Mouse (Mus musculus): ENCODE measurements at regions not wholly inside any gene's neighbourhood (a gene's known extent, or its start where the extent isn't known, plus 50 kb on each side); places are given as distances from the start of the nearest gene placed in this dataset.
"Not testable (repeated sequence)": the region's sequence is repeated elsewhere in the genome, so short reads cannot be mapped to it uniquely, and the experiment has no call there.

DNA sequence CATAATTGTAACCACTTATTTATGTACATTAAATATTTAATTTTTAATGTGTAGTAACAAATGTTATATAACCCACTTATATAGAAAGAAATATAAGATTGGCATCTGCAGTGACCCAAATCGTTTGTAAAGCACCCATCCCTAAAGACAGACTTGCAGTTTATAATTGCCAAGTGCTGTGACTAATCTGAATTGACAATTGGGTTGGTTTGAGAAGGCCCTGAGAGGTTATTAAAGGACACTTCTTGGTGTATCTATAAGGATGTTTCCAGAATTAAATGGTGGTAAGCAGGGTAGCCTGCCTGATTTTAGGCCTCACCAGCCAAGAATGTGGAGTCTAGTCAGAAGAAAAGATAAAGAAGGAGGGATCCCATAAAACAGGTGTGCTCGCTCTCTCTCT is 133.3 kb upstream of the Slc13a1 start:
- H3K9me3 ChIP-seq (replicated peaks), result no peaks in the 10 kb centered on the region
- ATAC-seq (ENCODE audit: extremely low read depth, insufficient number of reproducible peaks, low FRiP score, poor library complexity, severe bottlenecking) (no peak), DNase-seq (ENCODE audit: low spot score) (no peak)
- H3K27me3 ChIP-seq (ENCODE audit: insufficient read depth, low read length), result no peaks in the 10 kb centered on the region
- TF ChIP-seq POLR2AphosphoS5 (IDR thresholded peaks at IDR 0.05; ENCODE audit: insufficient replicate concordance, low read depth, low read length) (no peak), GATA2 (IDR thresholded peaks at IDR 0.05; ENCODE audit: borderline replicate concordance, low read depth, low read length) (no peak), CTCF (IDR thresholded peaks at IDR 0.05; ENCODE audit: low read depth, low read length) (no peak), GATA1 (IDR thresholded peaks at IDR 0.05; ENCODE audit: borderline replicate concordance, low read length) (no peak), TAL1 (conservative IDR thresholded peaks at IDR 0.05; ENCODE audit: low read depth, low read length) (no peak)
- H3K4me3 ChIP-seq (ENCODE audit: low read depth, low read length), result no peak overlapping the region
- H3K36me3 ChIP-seq (replicated peaks), result no peaks in the 10 kb centered on the region
- no peaks in the 10 kb centered on the region for H3K4me1 ChIP-seq (ENCODE audit: insufficient read depth, low read depth, low read length)

DNA sequence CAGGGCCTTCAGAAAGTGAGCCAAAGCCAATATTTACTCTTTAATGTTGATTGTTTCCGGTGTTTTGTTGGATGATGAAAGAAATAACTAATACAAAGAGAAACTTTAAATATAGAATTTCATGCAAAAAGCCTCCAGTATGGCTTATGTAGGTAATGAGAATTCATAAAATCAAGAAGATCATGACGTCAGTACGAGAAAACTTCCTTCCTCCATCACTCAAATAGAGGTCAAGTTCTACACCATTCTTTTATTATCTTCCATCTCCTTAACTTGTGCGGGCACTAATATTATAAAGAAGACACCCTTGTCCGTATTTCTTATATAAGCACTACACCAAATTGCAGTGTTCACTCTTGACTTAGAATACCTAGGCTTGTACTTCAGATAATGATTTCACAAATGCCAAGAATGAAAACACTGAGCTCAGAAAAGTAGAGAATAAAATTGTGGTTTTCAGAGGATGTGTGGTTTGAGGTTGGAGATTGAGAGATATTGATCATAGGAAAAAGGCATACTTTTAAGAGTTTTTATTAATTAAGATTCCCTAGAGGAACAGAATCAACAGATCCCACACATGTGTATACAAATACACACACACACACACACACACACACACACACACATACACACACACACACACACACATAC is 130.8 kb upstream of the Slc13a1 start:
- Histone ChIP-seq H3K27me3 (ENCODE audit: insufficient read depth, low read length) (no peaks in the 10 kb centered on the region), H3K9me3 (replicated peaks) (no peaks in the 10 kb centered on the region), H3K4me3 (ENCODE audit: low read depth, low read length) (no peak overlapping the region), H3K4me1 (ENCODE audit: insufficient read depth, low read depth, low read length) (no peaks in the 10 kb centered on the region), H3K36me3 (replicated peaks) (no peaks in the 10 kb centered on the region)
- TF ChIP-seq GATA2 (IDR thresholded peaks at IDR 0.05; ENCODE audit: borderline replicate concordance, low read depth, low read length) (no peak), CTCF (IDR thresholded peaks at IDR 0.05; ENCODE audit: low read depth, low read length) (no peak), GATA1 (IDR thresholded peaks at IDR 0.05; ENCODE audit: borderline replicate concordance, low read length) (no peak), TAL1 (conservative IDR thresholded peaks at IDR 0.05; ENCODE audit: low read depth, low read length) (no peak), POLR2AphosphoS5 (IDR thresholded peaks at IDR 0.05; ENCODE audit: insufficient replicate concordance, low read depth, low read length) (no peak)
- no peak for ATAC-seq (ENCODE audit: extremely low read depth, insufficient number of reproducible peaks, low FRiP score, poor library complexity, severe bottlenecking)
- no peak for DNase-seq (ENCODE audit: low spot score)

DNA sequence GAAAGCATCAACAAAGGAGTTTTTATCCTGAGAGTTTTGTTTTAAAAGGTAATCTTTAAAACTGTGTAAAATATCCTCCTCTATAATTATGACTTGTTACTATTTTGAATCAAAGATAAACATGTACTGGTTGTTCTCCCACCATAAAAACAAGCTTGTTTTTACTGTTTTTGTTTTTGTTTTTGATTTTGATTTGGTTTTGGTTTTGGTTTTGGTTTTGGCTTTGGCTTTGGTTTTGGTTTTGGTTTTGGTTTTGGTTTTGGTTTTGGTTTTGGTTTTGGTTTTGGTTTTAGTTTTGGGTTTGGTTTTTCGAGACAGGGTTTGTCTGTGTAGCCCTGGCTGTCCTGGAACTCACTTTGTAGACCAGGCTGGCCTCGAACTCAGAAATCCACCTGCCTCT is 120.9 kb upstream of the Slc13a1 start:
- not testable (repeated sequence) for DNase-seq (ENCODE audit: low spot score); H3K4me3 ChIP-seq (ENCODE audit: low read depth, low read length); H3K36me3 ChIP-seq (replicated peaks); H3K27me3 ChIP-seq (ENCODE audit: insufficient read depth, low read length); H3K4me1 ChIP-seq (ENCODE audit: insufficient read depth, low read depth, low read length); ATAC-seq (ENCODE audit: extremely low read depth, insufficient number of reproducible peaks, low FRiP score, poor library complexity, severe bottlenecking); H3K9me3 ChIP-seq (replicated peaks)

DNA sequence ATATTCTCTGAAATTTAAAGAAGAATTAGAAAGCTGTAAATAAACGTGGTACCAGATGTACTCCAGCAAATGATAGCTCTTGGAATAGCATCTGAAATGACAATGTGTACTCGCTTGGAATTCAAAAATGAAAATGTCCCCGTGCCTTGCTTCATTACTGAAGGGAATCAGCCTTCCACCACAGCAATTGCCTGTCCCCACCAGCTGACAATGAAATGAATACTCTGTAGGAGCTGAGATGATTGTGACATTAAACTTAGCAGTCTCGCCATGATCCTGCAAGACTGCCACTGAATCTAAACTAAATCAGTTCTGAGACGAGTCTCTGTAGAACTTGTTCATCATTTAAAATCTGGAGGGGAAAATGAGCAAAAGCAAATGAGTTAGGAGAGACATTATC is 104.9 kb upstream of the Slc13a1 start:
- no peak overlapping the region for H3K4me3 ChIP-seq (ENCODE audit: low read depth, low read length)
- no peaks in the 10 kb centered on the region for H3K9me3 ChIP-seq (replicated peaks)
- H3K4me1 ChIP-seq (ENCODE audit: insufficient read depth, low read depth, low read length), result no peaks in the 10 kb centered on the region
- H3K27me3 ChIP-seq (ENCODE audit: insufficient read depth, low read length), result no peaks in the 10 kb centered on the region
- no peaks in the 10 kb centered on the region for H3K36me3 ChIP-seq (replicated peaks)
- ATAC-seq (ENCODE audit: extremely low read depth, insufficient number of reproducible peaks, low FRiP score, poor library complexity, severe bottlenecking) (no peak), DNase-seq (ENCODE audit: low spot score) (no peak)
- TF ChIP-seq GATA1 (IDR thresholded peaks at IDR 0.05; ENCODE audit: borderline replicate concordance, low read length), result no peak
- TF ChIP-seq POLR2AphosphoS5 (IDR thresholded peaks at IDR 0.05; ENCODE audit: insufficient replicate concordance, low read depth, low read length), result no peak
- TF ChIP-seq CTCF (IDR thresholded peaks at IDR 0.05; ENCODE audit: low read depth, low read length), result no peak

DNA sequence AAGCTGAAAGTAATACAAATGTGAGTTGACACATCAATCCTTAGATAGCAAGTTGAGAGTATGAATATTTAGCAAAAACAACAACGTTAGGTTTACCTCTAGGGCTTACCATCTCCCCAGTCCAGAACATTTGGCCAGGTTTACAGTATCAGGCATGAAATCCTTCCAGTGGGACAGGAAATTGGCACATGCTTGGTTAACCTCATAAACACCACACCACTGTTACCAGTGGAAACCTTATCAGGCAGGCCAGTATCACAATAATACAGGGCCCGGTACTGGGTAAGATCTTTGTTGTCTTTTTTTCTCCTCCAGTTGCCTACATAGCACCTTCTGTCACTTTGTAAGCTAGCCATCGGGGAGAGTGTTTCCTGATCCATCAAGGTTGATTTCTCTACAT is 101.7 kb upstream of the Slc13a1 start:
- no peaks in the 10 kb centered on the region for H3K4me1 ChIP-seq (ENCODE audit: insufficient read depth, low read depth, low read length)
- H3K9me3 ChIP-seq (replicated peaks), result no peaks in the 10 kb centered on the region
- H3K36me3 ChIP-seq (replicated peaks), result no peaks in the 10 kb centered on the region
- DNase-seq (ENCODE audit: low spot score) (no peak), ATAC-seq (ENCODE audit: extremely low read depth, insufficient number of reproducible peaks, low FRiP score, poor library complexity, severe bottlenecking) (no peak)
- no peak overlapping the region for H3K4me3 ChIP-seq (ENCODE audit: low read depth, low read length)
- no peak for TF ChIP-seq GATA2 (IDR thresholded peaks at IDR 0.05; ENCODE audit: borderline replicate concordance, low read depth, low read length)
- TF ChIP-seq TAL1 (conservative IDR thresholded peaks at IDR 0.05; ENCODE audit: low read depth, low read length), result no peak
- no peak for TF ChIP-seq GATA1 (IDR thresholded peaks at IDR 0.05; ENCODE audit: borderline replicate concordance, low read length)
- no peak for TF ChIP-seq CTCF (IDR thresholded peaks at IDR 0.05; ENCODE audit: low read depth, low read length)
- no peak for TF ChIP-seq POLR2AphosphoS5 (IDR thresholded peaks at IDR 0.05; ENCODE audit: insufficient replicate concordance, low read depth, low read length)
- H3K27me3 ChIP-seq (ENCODE audit: insufficient read depth, low read length), result no peaks in the 10 kb centered on the region

DNA sequence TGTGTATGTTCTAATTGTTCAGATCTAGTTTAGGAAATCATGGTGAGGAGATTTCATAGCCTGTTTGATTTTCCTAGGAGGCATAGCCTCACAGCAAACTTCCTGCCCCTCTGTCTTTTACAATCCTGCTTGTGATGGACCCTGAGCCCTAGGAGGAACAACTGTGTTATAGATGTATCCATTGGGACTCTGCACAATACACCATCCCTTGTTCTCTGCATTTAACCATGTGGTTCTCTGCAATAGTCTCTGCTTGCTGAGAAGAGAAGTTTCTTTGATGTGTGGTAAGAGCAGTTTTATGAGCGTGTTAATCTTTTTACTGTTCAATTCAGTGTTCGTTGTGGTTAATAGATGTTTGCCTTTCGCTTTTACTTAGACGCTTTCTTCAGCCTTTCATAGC is 95.9 kb upstream of the Slc13a1 start:
- DNase-seq (ENCODE audit: low spot score) (no peak), ATAC-seq (ENCODE audit: extremely low read depth, insufficient number of reproducible peaks, low FRiP score, poor library complexity, severe bottlenecking) (no peak)
- H3K9me3 ChIP-seq (replicated peaks), result no peaks in the 10 kb centered on the region
- no peaks in the 10 kb centered on the region for H3K36me3 ChIP-seq (replicated peaks)
- no peaks in the 10 kb centered on the region for H3K4me1 ChIP-seq (ENCODE audit: insufficient read depth, low read depth, low read length)
- H3K4me3 ChIP-seq (ENCODE audit: low read depth, low read length), result no peak overlapping the region
- TF ChIP-seq GATA1 (IDR thresholded peaks at IDR 0.05; ENCODE audit: borderline replicate concordance, low read length) (no peak), POLR2AphosphoS5 (IDR thresholded peaks at IDR 0.05; ENCODE audit: insufficient replicate concordance, low read depth, low read length) (no peak), GATA2 (IDR thresholded peaks at IDR 0.05; ENCODE audit: borderline replicate concordance, low read depth, low read length) (no peak), CTCF (IDR thresholded peaks at IDR 0.05; ENCODE audit: low read depth, low read length) (no peak), TAL1 (conservative IDR thresholded peaks at IDR 0.05; ENCODE audit: low read depth, low read length) (no peak)
- no peaks in the 10 kb centered on the region for H3K27me3 ChIP-seq (ENCODE audit: insufficient read depth, low read length)

DNA sequence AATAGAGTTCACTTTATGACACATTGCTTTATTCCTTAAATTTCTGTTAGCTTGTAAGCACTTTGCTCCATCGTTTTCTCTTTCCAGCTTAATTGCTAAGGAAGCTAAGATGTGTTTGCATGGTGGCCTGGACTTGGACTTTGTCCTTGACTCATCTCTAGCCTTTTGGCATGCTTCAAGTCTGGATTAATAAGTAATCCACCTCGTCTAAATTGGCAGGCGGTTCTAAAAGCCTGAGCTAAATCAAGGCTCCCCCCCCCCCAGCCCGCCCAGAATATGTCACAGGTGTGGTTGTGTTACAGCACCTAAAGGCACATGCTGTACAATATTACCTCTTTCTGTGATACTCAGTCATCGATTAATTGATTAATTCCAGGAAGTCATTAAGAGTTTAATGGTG is 94.7 kb upstream of the Slc13a1 start:
- no peaks in the 10 kb centered on the region for H3K27me3 ChIP-seq (ENCODE audit: insufficient read depth, low read length)
- H3K9me3 ChIP-seq (replicated peaks), result no peaks in the 10 kb centered on the region
- no peak for ATAC-seq (ENCODE audit: extremely low read depth, insufficient number of reproducible peaks, low FRiP score, poor library complexity, severe bottlenecking)
- TF ChIP-seq POLR2AphosphoS5 (IDR thresholded peaks at IDR 0.05; ENCODE audit: insufficient replicate concordance, low read depth, low read length) (no peak), TAL1 (conservative IDR thresholded peaks at IDR 0.05; ENCODE audit: low read depth, low read length) (no peak), CTCF (IDR thresholded peaks at IDR 0.05; ENCODE audit: low read depth, low read length) (no peak), GATA2 (IDR thresholded peaks at IDR 0.05; ENCODE audit: borderline replicate concordance, low read depth, low read length) (no peak), GATA1 (IDR thresholded peaks at IDR 0.05; ENCODE audit: borderline replicate concordance, low read length) (no peak)
- no peak for DNase-seq (ENCODE audit: low spot score)
- H3K4me1 ChIP-seq (ENCODE audit: insufficient read depth, low read depth, low read length), result no peaks in the 10 kb centered on the region
- no peak overlapping the region for H3K4me3 ChIP-seq (ENCODE audit: low read depth, low read length)
- H3K36me3 ChIP-seq (replicated peaks), result no peaks in the 10 kb centered on the region
